Mouse (Mus musculus) intestine, embryonic 16.5 days (tissue): ENCODE measurements around the gene Bmper. TPM values are rescaled to one million over a fixed set of nuclear protein-coding genes. Genes with fewer than 3 reads are reported as not detected.

Experiments
- ATAC-seq: fragments of 200-750 bp; cut with Nextera tagmentation; 2 replicates; pipeline ENCODE4 v1.8.0; 2017; ENCODE audit warnings: moderate TSS enrichment, moderate library complexity
- H3K27ac ChIP-seq: fragments of 300-500 bp; sonication (generic); 2 replicates; pipeline ENCODE4 v1.5.1; 2014; ENCODE audit warnings: mild to moderate bottlenecking, low read length
- H3K27me3 ChIP-seq: fragments of 300-500 bp; sonication (generic); replicated peaks from 2 replicates; pipeline ENCODE4 v1.6.1; 2014; ENCODE audit warnings: low read length, control low read depth, mixed read lengths; ENCODE audit not compliant: control insufficient read depth, insufficient read depth
- H3K36me3 ChIP-seq: fragments of 300-500 bp; sonication (generic); 2 replicates; pipeline ENCODE4 v1.6.1; 2014; ENCODE audit warnings: low read length, control low read depth; ENCODE audit not compliant: control insufficient read depth, insufficient read depth
- H3K4me1 ChIP-seq: fragments of 300-500 bp; sonication (generic); 2 replicates; pipeline ENCODE4 v1.6.1; 2014; ENCODE audit warnings: low read length, control low read depth, mixed read lengths; ENCODE audit not compliant: control insufficient read depth, insufficient read depth
- H3K4me2 ChIP-seq: fragments of 300-500 bp; sonication (generic); 2 replicates; pipeline ENCODE4 v1.6.1; 2014; ENCODE audit warnings: low read depth, low read length, control low read depth
- H3K4me3 ChIP-seq: fragments of 300-500 bp; sonication (generic); 2 replicates; pipeline ENCODE4 v1.5.1; 2014; ENCODE audit warnings: mild to moderate bottlenecking, low read length
- H3K9ac ChIP-seq: fragments of 300-500 bp; sonication (generic); 2 replicates; pipeline ENCODE4 v1.6.1; 2014; ENCODE audit warnings: low read depth, low read length
- H3K9me3 ChIP-seq: fragments of 300-500 bp; sonication (generic); 2 replicates; pipeline ENCODE4 v1.6.1; 2016; ENCODE audit warnings: low read length, control low read depth; ENCODE audit not compliant: control insufficient read depth
- WGBS: fragments of 180-500 bp; shearing (Covaris S2); extraction: QIAGEN DNeasy Blood & Tissue Kit; methylation state at CpG from one replicate; pipeline ENCODE4 v1.1.7; 2014; 5-methylcytosine and 5-hydroxymethylcytosine counted together
- polyA plus RNA-seq: library from polyadenylated mRNA; unstranded; fragments of >200 nt; fragmentation: Nextera tagmentation; extraction: Ambion mirVana; gene quantifications from 2 replicates; pipeline ENCODE4 v1.2.1, GENCODE M21; 2015

Bmper gene
- polyA plus RNA-seq, 1 experiment from 2014 or later: 8.3 TPM

DNA sequence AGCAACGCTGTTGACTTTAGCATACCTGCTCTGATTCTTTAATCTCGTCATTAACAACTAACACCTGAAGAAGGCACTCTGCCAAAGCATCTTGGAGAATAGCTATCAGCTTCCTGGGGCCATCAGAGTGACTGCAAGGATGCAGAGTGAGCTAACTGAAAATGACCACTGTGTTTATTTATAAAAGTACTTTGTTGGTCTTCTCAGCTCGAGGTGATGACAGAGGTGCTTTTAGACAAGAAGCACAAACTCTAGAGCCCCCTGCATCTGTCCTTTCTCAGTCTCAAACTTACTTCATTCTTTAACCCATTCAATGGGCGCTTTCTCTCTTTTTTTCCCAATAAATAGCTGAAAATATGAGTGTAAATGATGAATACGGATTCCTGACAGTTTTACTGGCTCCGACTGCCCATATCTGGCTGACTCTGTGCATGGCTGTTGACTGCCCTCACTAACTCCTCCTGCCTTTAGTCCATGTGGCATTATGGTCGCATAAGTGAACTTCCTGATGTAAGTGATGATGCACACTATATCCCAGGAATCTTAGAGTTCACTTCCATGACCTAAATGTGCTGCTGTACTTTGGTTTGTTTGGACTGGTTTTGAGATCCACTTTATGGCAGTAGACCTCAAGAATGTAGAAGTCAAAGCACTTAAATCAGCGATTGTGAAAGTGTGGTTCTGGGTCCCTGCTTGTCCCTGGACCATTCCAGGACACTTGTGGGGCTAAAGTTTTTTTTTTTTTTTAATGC, 122.4 kb downstream of the Bmper start:
- no peak overlapping the region for H3K4me3 ChIP-seq
- no peaks in the 10 kb centered on the region for H3K27me3 ChIP-seq
- H3K9me3 ChIP-seq: no peaks in the 10 kb centered on the region
- ATAC-seq: no peak
- WGBS: 62% methylated on average over 8 of the region's 8 CpGs
- H3K27ac ChIP-seq: no peak overlapping the region
- no peak overlapping the region for H3K9ac ChIP-seq
- H3K36me3 ChIP-seq: no peaks in the 10 kb centered on the region
- no peaks in the 10 kb centered on the region for H3K4me1 ChIP-seq
- no peak overlapping the region for H3K4me2 ChIP-seq

DNA sequence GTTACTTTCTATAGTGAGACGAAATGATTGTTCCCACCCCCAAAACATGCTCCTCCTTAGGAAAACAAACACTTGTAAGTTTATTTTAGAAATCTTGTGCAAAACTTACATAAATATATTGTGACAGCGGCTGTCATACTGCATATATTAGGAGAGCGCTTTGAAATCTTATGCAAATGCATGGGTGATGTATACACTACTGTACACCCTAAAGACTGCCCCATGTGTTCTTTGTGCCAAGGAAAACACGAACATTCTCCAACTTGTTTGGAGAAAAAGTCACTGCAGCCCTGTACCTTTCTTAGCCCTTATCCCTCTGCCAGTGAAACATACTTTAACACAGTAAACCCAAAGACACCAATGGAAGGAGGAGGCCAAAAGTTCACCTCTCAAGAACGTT, 126.7 kb downstream of the Bmper start:
- WGBS: 58% methylated on average over 5 of the region's 5 CpGs
- no peak for ATAC-seq
- no peak overlapping the region for H3K4me2 ChIP-seq
- no peaks in the 10 kb centered on the region for H3K4me1 ChIP-seq
- H3K27me3 ChIP-seq: no peaks in the 10 kb centered on the region
- no peak overlapping the region for H3K27ac ChIP-seq
- H3K9me3 ChIP-seq: no peaks in the 10 kb centered on the region
- no peak overlapping the region for H3K4me3 ChIP-seq
- H3K9ac ChIP-seq: no peak overlapping the region
- H3K36me3 ChIP-seq: no peaks in the 10 kb centered on the region

DNA sequence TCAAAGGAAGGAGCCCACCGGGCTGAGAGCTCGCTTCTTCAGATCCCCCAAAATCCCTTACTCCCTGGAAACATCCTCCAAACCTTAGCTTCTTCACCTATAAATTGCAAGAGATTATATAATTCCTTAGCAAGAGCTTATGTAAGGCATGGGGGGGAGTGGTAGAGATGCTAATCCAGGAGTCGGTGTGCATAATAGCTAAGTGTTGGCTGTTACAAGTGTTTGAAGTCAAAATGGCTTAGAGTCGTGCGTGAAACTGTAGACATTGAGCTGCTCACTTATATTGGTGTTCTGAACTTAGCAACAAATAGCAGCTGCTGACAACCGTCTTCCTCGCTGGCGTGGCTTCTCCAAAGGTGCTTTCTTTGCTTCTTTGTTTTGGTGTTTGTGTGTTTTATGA, 128.5 kb downstream of the Bmper start:
- Histone ChIP-seq H3K4me1 (no peaks in the 10 kb centered on the region), H3K27me3 (no peaks in the 10 kb centered on the region), H3K4me3 (no peak overlapping the region), H3K36me3 (no peaks in the 10 kb centered on the region), H3K27ac (no peak overlapping the region), H3K4me2 (no peak overlapping the region), H3K9me3 (no peaks in the 10 kb centered on the region), H3K9ac (no peak overlapping the region)
- WGBS: 89% methylated on average over 8 of the region's 8 CpGs
- ATAC-seq: no peak

DNA sequence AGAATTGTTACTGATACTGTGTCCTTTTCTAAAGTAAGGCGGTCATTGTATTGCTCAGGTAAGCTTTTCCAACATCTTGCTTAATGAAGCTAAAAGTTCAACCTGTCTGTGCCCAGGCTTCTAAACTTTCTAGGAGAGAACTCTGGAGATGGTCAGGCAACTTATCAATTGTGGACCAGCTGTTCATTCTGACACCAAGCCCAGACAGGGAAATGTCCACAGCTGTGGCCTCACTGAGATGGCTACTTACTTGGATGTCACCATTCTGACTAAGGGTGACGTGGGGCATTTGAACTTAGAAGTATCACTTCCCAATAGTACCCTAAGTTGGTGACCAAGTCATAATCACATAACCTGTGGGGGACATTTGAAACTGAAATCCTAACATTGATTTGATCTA, 129.5 kb downstream of the Bmper start:
- H3K4me2 ChIP-seq: no peak overlapping the region
- H3K27me3 ChIP-seq: no peaks in the 10 kb centered on the region
- no peak overlapping the region for H3K27ac ChIP-seq
- no peaks in the 10 kb centered on the region for H3K36me3 ChIP-seq
- no peak overlapping the region for H3K4me3 ChIP-seq
- H3K4me1 ChIP-seq: no peaks in the 10 kb centered on the region
- no peak overlapping the region for H3K9ac ChIP-seq
- ATAC-seq: no peak
- no peaks in the 10 kb centered on the region for H3K9me3 ChIP-seq
- WGBS: 92% methylated on average over 2 of the region's 2 CpGs

DNA sequence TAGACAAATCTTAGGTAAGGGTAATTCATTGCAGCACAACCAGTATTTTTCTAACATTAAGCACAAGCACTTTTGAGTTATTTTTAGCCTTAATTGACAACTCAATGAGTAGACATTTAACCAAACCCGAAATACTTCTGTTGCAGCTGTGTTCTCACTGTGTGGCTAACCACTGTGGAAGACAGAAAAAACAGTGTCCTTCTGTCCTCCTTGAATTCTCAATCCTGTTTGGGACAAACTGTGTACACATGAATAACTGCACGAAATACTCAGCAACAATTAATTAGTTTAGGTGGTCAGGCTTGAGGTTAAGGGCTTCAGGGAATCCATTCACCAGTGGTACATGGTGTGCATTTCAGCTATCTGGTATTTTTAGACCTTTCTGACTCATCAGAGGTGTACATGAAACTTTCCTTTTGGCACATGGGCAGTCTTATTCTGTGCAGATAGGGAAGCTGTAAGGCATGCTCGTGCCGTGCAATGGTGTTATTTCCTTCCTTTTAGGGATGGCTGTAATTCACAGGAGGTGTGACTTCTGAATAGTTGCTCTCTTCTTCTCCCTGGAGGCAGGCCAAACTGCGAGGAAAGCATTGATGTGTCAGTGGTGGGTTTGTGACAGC, 131.4 kb downstream of the Bmper start:
- no peak for ATAC-seq
- no peaks in the 10 kb centered on the region for H3K9me3 ChIP-seq
- H3K4me2 ChIP-seq: no peak overlapping the region
- H3K27ac ChIP-seq: no peak overlapping the region
- 51% methylated on average over 5 of the region's 5 CpGs for WGBS
- H3K9ac ChIP-seq: no peak overlapping the region
- no peak overlapping the region for H3K4me3 ChIP-seq
- H3K4me1 ChIP-seq: no peaks in the 10 kb centered on the region
- H3K27me3 ChIP-seq: no peaks in the 10 kb centered on the region
- no peaks in the 10 kb centered on the region for H3K36me3 ChIP-seq

DNA sequence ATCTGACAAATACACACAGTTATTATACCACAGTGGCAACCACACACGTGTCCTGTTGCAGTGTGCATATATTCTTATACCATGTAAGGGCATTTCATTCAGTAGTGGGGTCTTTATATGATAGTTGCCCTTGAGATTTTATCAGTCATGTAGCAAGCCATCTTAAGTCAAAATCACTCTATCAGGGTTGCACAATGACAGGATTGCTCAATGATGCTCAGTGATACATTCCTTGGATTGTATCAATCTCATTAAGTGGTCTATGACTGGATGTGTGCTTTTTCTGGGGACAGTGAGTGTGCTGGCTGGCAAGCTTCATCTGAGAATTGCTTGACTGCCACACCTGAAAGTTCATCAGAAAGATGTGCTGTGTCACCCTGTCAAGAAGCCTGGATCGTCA, 135.2 kb downstream of the Bmper start:
- no peak for ATAC-seq
- H3K36me3 ChIP-seq: no peaks in the 10 kb centered on the region
- no peaks in the 10 kb centered on the region for H3K27me3 ChIP-seq
- WGBS: 88% methylated on average over 2 of the region's 2 CpGs
- no peak overlapping the region for H3K9ac ChIP-seq
- H3K27ac ChIP-seq: no peak overlapping the region
- H3K4me1 ChIP-seq: no peaks in the 10 kb centered on the region
- H3K4me2 ChIP-seq: no peak overlapping the region
- no peak overlapping the region for H3K4me3 ChIP-seq
- no peaks in the 10 kb centered on the region for H3K9me3 ChIP-seq

DNA sequence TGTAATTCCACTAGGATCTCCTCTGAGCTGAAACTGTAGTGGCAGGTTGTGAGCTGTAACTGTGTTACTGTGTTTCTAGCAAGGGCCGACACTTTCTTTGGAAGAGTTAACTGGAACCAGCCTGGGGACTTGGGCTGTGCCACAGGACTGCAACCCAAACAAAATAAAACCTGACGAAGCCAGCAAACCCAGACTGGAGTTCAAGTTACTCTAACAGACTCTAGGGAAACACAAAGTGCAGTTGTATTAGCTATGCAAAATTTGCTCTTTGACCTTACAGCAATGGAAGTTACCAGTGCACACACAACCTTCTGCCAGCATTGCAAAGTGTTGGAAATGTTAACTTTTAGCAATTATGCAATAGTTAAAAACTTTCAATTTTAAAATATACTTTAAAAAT, 140.3 kb downstream of the Bmper start:
- 66% methylated on average over 2 of the region's 2 CpGs for WGBS
- Histone ChIP-seq H3K27me3 (no peaks in the 10 kb centered on the region), H3K36me3 (no peaks in the 10 kb centered on the region), H3K9ac (no peak overlapping the region), H3K4me2 (no peak overlapping the region), H3K27ac (no peak overlapping the region), H3K9me3 (no peaks in the 10 kb centered on the region), H3K4me3 (no peak overlapping the region), H3K4me1 (no peaks in the 10 kb centered on the region)
- no peak for ATAC-seq

DNA sequence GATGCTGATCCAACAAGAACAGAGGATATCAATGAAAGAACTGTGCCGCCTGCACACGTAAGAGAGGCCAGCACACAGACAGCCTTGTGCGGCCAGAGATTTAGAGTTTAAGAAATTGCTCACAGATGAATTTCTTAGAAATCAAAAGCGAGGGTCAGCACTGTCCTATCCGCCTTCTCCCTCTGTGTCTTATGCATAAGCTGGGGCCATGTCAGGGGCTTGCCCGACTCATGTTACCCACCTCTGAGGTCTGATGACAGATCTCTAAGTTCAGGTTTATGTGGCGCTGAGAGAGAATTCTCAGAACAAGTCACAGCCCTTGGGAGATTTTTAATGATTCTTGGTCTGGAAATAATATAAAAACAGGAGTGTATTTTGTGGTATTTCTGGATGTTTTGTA, 140.7 kb downstream of the Bmper start:
- H3K36me3 ChIP-seq: no peaks in the 10 kb centered on the region
- H3K9ac ChIP-seq: no peak overlapping the region
- H3K4me3 ChIP-seq: no peak overlapping the region
- no peaks in the 10 kb centered on the region for H3K4me1 ChIP-seq
- no peaks in the 10 kb centered on the region for H3K27me3 ChIP-seq
- WGBS: 87% methylated on average over 7 of the region's 7 CpGs
- no peak for ATAC-seq
- H3K27ac ChIP-seq: no peak overlapping the region
- H3K9me3 ChIP-seq: no peaks in the 10 kb centered on the region
- no peak overlapping the region for H3K4me2 ChIP-seq

DNA sequence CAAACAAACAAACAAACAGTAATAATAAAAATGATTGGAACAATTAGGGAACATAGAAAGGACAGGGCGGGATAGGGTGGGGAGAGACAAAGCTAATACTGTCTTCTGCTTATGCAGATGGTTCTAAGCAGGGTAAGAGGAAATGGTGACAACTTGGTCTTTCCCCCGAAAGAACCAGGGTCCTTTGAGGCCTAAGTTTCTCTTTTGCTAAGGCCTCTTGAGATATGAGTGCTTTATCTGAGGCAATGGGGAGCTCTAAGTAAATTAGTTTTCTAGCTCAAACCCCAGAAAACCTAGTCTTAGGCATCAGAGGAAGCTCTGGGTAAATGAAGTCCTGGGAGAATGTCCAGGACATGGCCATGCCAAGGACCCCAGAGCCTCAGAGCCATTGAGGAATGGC, 141.2 kb downstream of the Bmper start:
- no peak overlapping the region for H3K4me3 ChIP-seq
- H3K27ac ChIP-seq: no peak overlapping the region
- H3K9me3 ChIP-seq: no peaks in the 10 kb centered on the region
- H3K4me2 ChIP-seq: no peak overlapping the region
- no peak overlapping the region for H3K9ac ChIP-seq
- ATAC-seq: no peak
- 89% methylated on average over 2 of the region's 2 CpGs for WGBS
- no peaks in the 10 kb centered on the region for H3K27me3 ChIP-seq
- no peaks in the 10 kb centered on the region for H3K4me1 ChIP-seq
- no peaks in the 10 kb centered on the region for H3K36me3 ChIP-seq

DNA sequence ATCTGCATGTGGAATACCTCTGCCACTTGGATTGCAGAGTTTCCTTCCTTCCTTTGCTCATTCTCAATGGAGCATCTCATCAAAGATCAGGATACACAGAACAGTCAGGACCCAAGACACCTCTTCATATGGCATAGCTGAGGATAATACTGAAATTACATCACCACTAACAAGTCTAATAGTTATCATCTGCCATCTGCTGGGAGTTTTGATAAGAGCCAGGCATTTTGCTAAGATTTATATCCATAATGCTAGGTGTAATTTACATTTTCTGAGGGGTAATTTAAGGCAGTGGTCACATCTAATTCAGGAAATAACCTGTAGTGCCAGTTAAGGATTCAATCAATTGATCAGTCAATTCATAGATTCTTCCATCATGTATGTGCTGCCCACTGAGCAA, 145.2 kb downstream of the Bmper start:
- no peaks in the 10 kb centered on the region for H3K36me3 ChIP-seq
- no peak overlapping the region for H3K9ac ChIP-seq
- no peaks in the 10 kb centered on the region for H3K9me3 ChIP-seq
- H3K27ac ChIP-seq: no peak overlapping the region
- no peak for ATAC-seq
- no peaks in the 10 kb centered on the region for H3K4me1 ChIP-seq
- no peak overlapping the region for H3K4me3 ChIP-seq
- H3K4me2 ChIP-seq: no peak overlapping the region
- H3K27me3 ChIP-seq: no peaks in the 10 kb centered on the region
